Mouse (Mus musculus) CH12.LX (cell line): ENCODE results near the gene Npas2. TPM values are rescaled to one million over a fixed set of nuclear protein-coding genes. Genes with fewer than 3 reads are reported as not detected.

Source experiments
- DNase-seq: peaks from one replicate; pipeline ENCODE4 v3.0.0-alpha.2; 2013; ENCODE audit errors: extremely low read depth
- H3K27ac ChIP-seq: 2 replicates; pipeline ENCODE4 v1.5.1; 2012; ENCODE audit warnings: low read depth, mild to moderate bottlenecking, control low read depth, moderate library complexity; ENCODE audit not compliant: insufficient read depth
- H3K27me3 ChIP-seq: replicated peaks from 2 replicates; pipeline ENCODE3; 2012; ENCODE audit warnings: inconsistent platforms
- H3K36me3 ChIP-seq, 2 experiments: replicated peaks in 1 of 2; 2 replicates each; pipeline versions ENCODE3 to v1.6.1; 2012; ENCODE audit warnings: inconsistent platforms in 1 of 2, low read length in 1 of 2, mild to moderate bottlenecking in 1 of 2, mixed read lengths in 1 of 2, moderate library complexity in 1 of 2; ENCODE audit not compliant: control insufficient read depth in 1 of 2, insufficient read depth in 1 of 2
- H3K4me1 ChIP-seq, 2 experiments: 2 replicates each; pipeline ENCODE4 v1.6.1; 2012; ENCODE audit warnings: inconsistent platforms in 1 of 2, moderate library complexity in 1 of 2; ENCODE audit not compliant: insufficient read depth in 2 of 2, control insufficient read depth in 1 of 2
- H3K4me2 ChIP-seq: 2 replicates; pipeline ENCODE4 v1.6.1; 2012; ENCODE audit warnings: low read depth, mild to moderate bottlenecking, control low read depth; ENCODE audit not compliant: poor library complexity, insufficient read depth, severe bottlenecking
- H3K4me3 ChIP-seq, 3 experiments: fragments of 150-350 bp in 1 of 3; sonication (generic) in 1 of 3; replicated peaks in 1 of 3; 2 replicates each; pipeline versions ENCODE3 to v1.5.1; 2011 to 2012; ENCODE audit warnings: low read depth in 2 of 3, low read length in 2 of 3, mild to moderate bottlenecking in 2 of 3, moderate library complexity in 2 of 3, control low read depth in 1 of 3, improper control_type of control experiment in 1 of 3, inconsistent platforms in 1 of 3, mixed read lengths in 1 of 3; ENCODE audit not compliant: poor library complexity in 1 of 3
- H3K79me2 ChIP-seq: replicated peaks from 2 replicates; pipeline ENCODE4 v1.6.1; 2012; ENCODE audit warnings: mild to moderate bottlenecking, moderate library complexity; ENCODE audit not compliant: control insufficient read depth, poor library complexity, insufficient read depth, severe bottlenecking; ENCODE audit errors: extremely low read depth
- H3K9ac ChIP-seq: 2 replicates; pipeline ENCODE4 v1.6.1; 2012; ENCODE audit warnings: low read depth, mild to moderate bottlenecking, control low read depth, moderate library complexity; ENCODE audit not compliant: insufficient read depth
- H3K9me3 ChIP-seq: replicated peaks from 2 replicates; pipeline ENCODE3; 2012; ENCODE audit warnings: low read length, inconsistent platforms, mixed read lengths
- BHLHE40 ChIP-seq: IDR thresholded peaks from 2 replicates; pipeline ENCODE4 v1.6.1; 2011; ENCODE audit warnings: mild to moderate bottlenecking, low read depth, low read length, improper control_type of control experiment
- CHD2 ChIP-seq: IDR thresholded peaks from 2 replicates; pipeline ENCODE4 v1.6.1; 2011; ENCODE audit warnings: low read length, improper control_type of control experiment
- CTCF ChIP-seq, 2 experiments: IDR thresholded peaks in 1 of 2; conservative IDR thresholded peaks in 1 of 2; 2 replicates each; pipeline ENCODE4 v1.5.1; 2011 to 2012; ENCODE audit warnings: low read depth in 2 of 2, low read length in 2 of 2, improper control_type of control experiment in 1 of 2, inconsistent platforms in 1 of 2, mild to moderate bottlenecking in 1 of 2, moderate library complexity in 1 of 2
- E2F4 ChIP-seq: IDR thresholded peaks from 2 replicates; pipeline ENCODE4 v1.6.1; 2011; ENCODE audit warnings: low read depth, low read length, improper control_type of control experiment; ENCODE audit not compliant: insufficient replicate concordance
- ETS1 ChIP-seq: conservative IDR thresholded peaks from 2 replicates; pipeline ENCODE4 v1.6.1; 2012; ENCODE audit warnings: low read depth, mild to moderate bottlenecking, inconsistent platforms, low read length, improper control_type of control experiment, moderate library complexity
- GABPA ChIP-seq: IDR thresholded peaks from 2 replicates; pipeline ENCODE4 v1.6.1; 2012; ENCODE audit warnings: low read depth, low read length, improper control_type of control experiment, inconsistent platforms; ENCODE audit not compliant: insufficient replicate concordance
- IRF4 ChIP-seq: IDR thresholded peaks from 2 replicates; pipeline ENCODE4 v1.6.1; 2014; ENCODE audit warnings: low read depth, mild to moderate bottlenecking, inconsistent platforms, low read length, improper control_type of control experiment
- JUND ChIP-seq: conservative IDR thresholded peaks from 2 replicates; pipeline ENCODE4 v1.6.1; 2011; ENCODE audit warnings: low read depth, low read length, improper control_type of control experiment
- KAT2A ChIP-seq: IDR thresholded peaks from 2 replicates; pipeline ENCODE4 v1.6.1; 2012; ENCODE audit warnings: low read length, improper control_type of control experiment, inconsistent platforms; ENCODE audit not compliant: insufficient replicate concordance
- MAFK ChIP-seq: IDR thresholded peaks from 2 replicates; pipeline ENCODE4 v1.6.1; 2011; ENCODE audit warnings: low read length, improper control_type of control experiment; ENCODE audit not compliant: insufficient replicate concordance
- MAZ ChIP-seq: IDR thresholded peaks from 2 replicates; pipeline ENCODE4 v1.6.1; 2012; ENCODE audit warnings: low read depth, mild to moderate bottlenecking, inconsistent platforms, low read length, improper control_type of control experiment, moderate library complexity
- MEF2A ChIP-seq: IDR thresholded peaks from 2 replicates; pipeline ENCODE4 v1.6.1; 2014; ENCODE audit warnings: low read depth, mild to moderate bottlenecking, inconsistent platforms, low read length, improper control_type of control experiment, borderline replicate concordance
- MXI1 ChIP-seq: IDR thresholded peaks from 2 replicates; pipeline ENCODE4 v1.6.1; 2011; ENCODE audit warnings: mild to moderate bottlenecking, low read depth, low read length, improper control_type of control experiment
- MYC ChIP-seq: IDR thresholded peaks from 2 replicates; pipeline ENCODE4 v1.6.1; 2011; ENCODE audit warnings: low read depth, mild to moderate bottlenecking, improper control_type of control experiment, low read length
- NELFE ChIP-seq: IDR thresholded peaks from 2 replicates; pipeline ENCODE4 v1.6.1; 2011; ENCODE audit warnings: low read depth, low read length, improper control_type of control experiment
- NRF1 ChIP-seq: IDR thresholded peaks from 2 replicates; pipeline ENCODE4 v1.6.1; 2014; ENCODE audit warnings: low read depth, mild to moderate bottlenecking, inconsistent platforms, low read length, improper control_type of control experiment, moderate library complexity
- POLR2A ChIP-seq: IDR thresholded peaks from 2 replicates; pipeline ENCODE4 v1.6.1; 2011; ENCODE audit warnings: low read depth, mild to moderate bottlenecking, improper control_type of control experiment, low read length
- RAD21 ChIP-seq: IDR thresholded peaks from 2 replicates; pipeline ENCODE4 v1.6.1; 2011; ENCODE audit warnings: low read depth, mild to moderate bottlenecking, low read length, improper control_type of control experiment, moderate library complexity
- RCOR1 ChIP-seq: conservative IDR thresholded peaks from 2 replicates; pipeline ENCODE4 v1.6.1; 2012; ENCODE audit warnings: low read depth, mild to moderate bottlenecking, inconsistent platforms, low read length, improper control_type of control experiment
- SMC3 ChIP-seq: IDR thresholded peaks from 2 replicates; pipeline ENCODE4 v1.6.1; 2011; ENCODE audit warnings: low read depth, low read length, improper control_type of control experiment
- UBTF ChIP-seq: IDR thresholded peaks from 2 replicates; pipeline ENCODE4 v1.6.1; 2012; ENCODE audit warnings: low read depth, mild to moderate bottlenecking, inconsistent platforms, low read length, improper control_type of control experiment, moderate library complexity
- ZC3H11A ChIP-seq: IDR thresholded peaks from 2 replicates; pipeline ENCODE4 v1.6.1; 2012; ENCODE audit warnings: low read depth, mild to moderate bottlenecking, inconsistent platforms, low read length, improper control_type of control experiment
- ZKSCAN1 ChIP-seq: IDR thresholded peaks from 2 replicates; pipeline ENCODE4 v1.6.1; 2012; ENCODE audit warnings: low read depth, inconsistent platforms, low read length, improper control_type of control experiment, borderline replicate concordance
- ZMIZ1 ChIP-seq: IDR thresholded peaks from 2 replicates; pipeline ENCODE4 v1.6.1; 2012; ENCODE audit warnings: low read depth, mild to moderate bottlenecking, inconsistent platforms, low read length, improper control_type of control experiment
- dilution Hi-C: fragments of 300-500 bp; cut with MboI; formaldehyde crosslinking; loops from 2 replicates; pipeline ENCODE4 v1.14.3; 2020; ENCODE audit warnings: low sequenced_read_pairs; ENCODE audit not compliant: extremely low pct_unique_long_range_greater_than_20kb, extremely low pct_ligation_motif_present
- in situ Hi-C: fragments of 300-500 bp; cut with MboI; formaldehyde crosslinking; loops from 3 replicates; pipeline ENCODE4 v1.14.3; 2019; ENCODE audit warnings: low sequenced_read_pairs, low pct_ligation_motif_present, low pct_unique_long_range_greater_than_20kb, mixed read lengths
- polyA plus RNA-seq: library from polyadenylated mRNA; unstranded; fragments of >175 nt; gene quantifications from 2 replicates; pipeline ENCODE4 v1.2.1, GENCODE M21; 2012; ENCODE audit warnings: low read depth; ENCODE audit not compliant: insufficient read length
- total RNA-seq, 2 experiments: library from RNA; depleted of rRNA; stranded (reverse); fragments of 300-350 nt in 1 of 2; fragments of >200 nt in 1 of 2; gene quantifications; 2 replicates each; pipeline ENCODE4 v1.2.3; 2012 to 2014

Gene Npas2
- total and polyA plus RNA-seq, 3 experiments: 0.13 TPM; not detected in 2

- Histone ChIP-seq H3K79me2 (no peaks in the 10 kb centered on the region), H3K9me3 (no peaks in the 10 kb centered on the region), H3K27me3 (no peaks in the 10 kb centered on the region), H3K4me3 (no peak overlapping the region), H3K4me2 (no peak overlapping the region), H3K9ac (no peak overlapping the region), H3K27ac (no peak overlapping the region), H3K36me3 (no peaks in the 10 kb centered on the region), H3K4me1 (0 out of 4 replicates have a peak, but pooled peaks cover 3% of the 10 kb centered on the region in 2 experiments)
- in situ Hi-C loops: no loop called here
- dilution Hi-C loops: no loop called here
- TF ChIP-seq IRF4 (no peak), MAZ (no peak), SMC3 (no peak), POLR2A (no peak), RCOR1 (no peak), MXI1 (no peak), ETS1 (no peak), JUND (no peak), ZMIZ1 (no peak), BHLHE40 (no peak), ZKSCAN1 (no peak)
- no peak for DNase-seq
Measured at GRCm38 (mm10) chr1:39335561-39336196, 142.1 kb downstream of the Npas2 start.

GRCm38 (mm10) chr1:39336788-39337187 is 143.3 kb downstream of the Npas2 start:
- in situ Hi-C loops: no loop called here
- H3K27me3 ChIP-seq: no peaks in the 10 kb centered on the region

More at GRCm38 (mm10) chr1:39336788-39337187, 143.3 kb downstream of the Npas2 start:
- Histone ChIP-seq H3K9me3 (no peaks in the 10 kb centered on the region), H3K4me1 (peaks cover 3 to 10% of the 10 kb centered on the region in 2 experiments; a peak in 2 of 4 replicates), H3K79me2 (no peaks in the 10 kb centered on the region), H3K4me2 (no peak overlapping the region), H3K9ac (no peak overlapping the region), H3K4me3 (no peak overlapping the region), H3K36me3 (no peaks in the 10 kb centered on the region)
- no peak for DNase-seq
- dilution Hi-C loops: no loop called here
- TF ChIP-seq ETS1 (no peak), POLR2A (no peak), MYC (no peak), NRF1 (no peak), MXI1 (no peak), MEF2A (no peak), ZMIZ1 (no peak), MAZ (no peak), GABPA (no peak), CHD2 (no peak), KAT2A (no peak), CTCF (conservative IDR thresholded peaks at IDR 0.05 in 1 of 2, IDR thresholded peaks at IDR 0.05 in 1 of 2; ENCODE audit: low read depth in 2 of 2, low read length in 2 of 2) (no peak), UBTF (no peak), NELFE (no peak), E2F4 (no peak), MAFK (no peak), ZC3H11A (no peak), RAD21 (no peak), SMC3 (no peak), BHLHE40 (no peak)
- TF ChIP-seq, all 38 proteins: peak for 0
- H3K27ac ChIP-seq: no peak overlapping the region
